Mouse (Mus musculus): ENCODE data around the gene Sigirr.

Sigirr gene

DNA sequence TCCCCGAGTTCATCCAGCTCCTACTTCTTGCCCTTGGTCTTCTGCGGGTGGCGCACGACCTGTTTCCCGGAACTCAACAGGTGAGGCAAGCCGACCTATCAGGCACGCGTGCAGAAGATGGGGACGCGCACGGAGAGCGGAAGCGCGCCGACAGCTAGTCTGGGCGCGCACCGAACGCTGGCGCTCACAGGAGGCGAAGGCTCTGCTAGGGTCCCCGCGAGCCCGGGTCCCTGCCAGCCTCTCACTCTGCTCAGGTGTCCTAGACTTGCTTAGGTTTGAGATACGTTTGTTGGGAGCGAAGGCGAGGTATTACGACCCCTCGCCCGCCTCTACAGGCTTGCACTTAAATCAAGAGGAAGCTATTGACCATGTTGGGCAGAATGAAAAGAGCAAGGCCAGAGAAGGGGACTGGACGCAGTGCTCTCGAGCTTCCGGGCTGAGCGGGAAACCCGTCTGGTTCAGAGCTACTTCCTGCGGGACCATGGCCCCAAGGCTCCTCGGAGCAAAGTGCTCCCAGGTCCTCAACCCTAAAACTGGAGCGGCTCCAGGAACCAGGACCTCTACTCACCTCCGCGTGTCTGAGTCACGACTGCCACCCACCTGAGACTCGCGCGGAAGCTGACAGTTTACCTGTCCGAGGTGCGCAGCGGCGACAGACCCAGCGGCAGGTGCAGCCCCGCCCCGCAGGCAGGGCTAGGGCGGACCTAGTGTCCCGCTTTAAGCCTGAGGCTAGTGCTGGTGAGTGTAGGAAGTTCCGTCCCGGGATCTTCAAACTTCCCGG lies at the start of gene Sigirr:
Sigirr (minus strand) TSS at position 662 of the 781 bp plus-strand sequence.
- peak; percentile 50 to 69 for DNase-seq (ENCODE audit: low spot score in 2 of 2)

DNA sequence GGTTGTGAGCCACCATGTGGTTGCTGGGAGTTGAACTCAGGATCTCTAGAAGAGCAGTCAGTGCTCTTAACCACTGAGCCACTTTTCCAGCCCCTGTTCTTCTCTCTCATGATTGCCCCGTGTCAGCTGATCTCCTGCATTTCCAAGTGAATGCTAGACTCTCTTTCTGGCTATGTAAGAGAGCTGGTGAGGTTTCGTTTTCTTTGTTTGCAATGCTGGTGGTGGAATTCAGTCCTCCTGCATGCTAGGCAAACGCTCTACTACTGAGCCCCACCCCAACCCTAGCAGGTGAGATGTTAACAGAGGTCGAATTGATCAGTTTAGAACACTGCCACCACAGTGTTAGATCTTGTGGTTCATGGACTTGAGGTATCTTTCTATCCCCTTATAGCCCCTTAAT lies 48.3 kb upstream of the Sigirr start:
- no peak for DNase-seq (ENCODE audit: low spot score in 2 of 2)

DNA sequence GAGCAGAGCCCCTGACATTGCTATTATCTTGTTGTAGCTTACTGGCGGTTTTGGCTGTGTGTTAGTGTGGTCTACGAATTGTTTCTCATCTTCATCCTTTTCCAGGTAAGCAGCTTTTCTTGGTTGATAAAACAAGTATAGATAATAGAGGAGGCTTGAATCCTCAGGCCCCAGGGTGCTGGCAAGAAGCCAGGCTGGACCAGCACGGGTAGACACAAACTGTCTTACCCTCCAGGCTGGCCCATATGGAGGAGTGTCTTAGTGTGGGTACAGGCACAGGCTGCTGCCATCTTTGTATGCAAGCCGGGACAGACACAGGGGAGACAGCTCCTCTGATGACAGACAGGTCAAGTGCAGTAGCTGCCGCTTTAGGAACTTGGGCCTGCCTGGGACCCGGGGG lies 46.7 kb upstream of the Sigirr start:
- DNase-seq (ENCODE audit: low spot score in 2 of 2): no peak

DNA sequence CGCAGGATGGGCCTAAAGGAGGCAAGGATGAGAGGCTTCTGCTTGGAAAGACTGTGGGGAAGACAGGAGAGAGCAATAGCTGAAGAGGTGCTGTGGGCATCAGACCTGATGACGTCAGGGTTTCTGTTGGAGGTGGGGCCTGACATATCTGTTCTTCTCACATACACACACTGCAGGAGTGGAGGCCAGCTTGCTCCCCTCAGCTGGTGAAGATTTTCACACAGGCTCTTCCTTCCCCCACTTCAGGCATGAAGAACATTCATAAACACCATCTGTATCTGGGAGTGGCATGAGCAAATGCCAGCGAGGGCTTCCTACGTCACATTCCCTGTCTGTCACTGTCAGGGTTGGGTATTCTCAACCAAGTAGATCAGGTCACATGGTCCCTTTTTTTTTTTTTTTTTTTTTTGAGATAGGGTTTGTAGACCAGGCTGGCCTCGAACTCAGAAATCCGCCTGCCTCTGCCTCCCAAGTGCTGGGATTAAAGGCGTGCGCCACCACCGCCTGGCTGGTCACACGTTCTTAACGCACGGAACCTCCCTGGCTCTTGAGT lies 45.7 kb upstream of the Sigirr start:
- DNase-seq (ENCODE audit: low spot score in 2 of 2): peak in 1 of 2 experiments; percentile 47

DNA sequence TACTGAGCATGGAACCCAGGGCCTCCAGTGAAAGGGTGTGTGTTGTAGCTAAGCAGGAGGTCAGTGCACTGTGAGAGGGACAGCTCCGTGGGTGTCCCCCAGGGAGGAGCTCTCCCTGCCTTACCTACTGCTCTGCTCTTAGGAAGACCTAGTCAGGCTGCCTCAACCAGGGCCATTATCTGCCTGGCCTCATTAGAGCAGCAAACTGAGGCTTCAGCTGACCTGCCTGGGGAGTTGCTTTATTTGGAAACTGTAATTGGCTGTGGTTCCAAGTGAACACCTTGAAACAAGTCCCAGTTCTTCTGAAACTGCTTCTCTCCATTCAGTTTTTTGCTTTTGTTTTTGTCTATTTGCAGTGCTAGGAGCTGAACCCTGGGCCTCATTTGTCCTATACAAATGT lies 45.0 kb upstream of the Sigirr start:
- DNase-seq (ENCODE audit: low spot score in 2 of 2): no peak

DNA sequence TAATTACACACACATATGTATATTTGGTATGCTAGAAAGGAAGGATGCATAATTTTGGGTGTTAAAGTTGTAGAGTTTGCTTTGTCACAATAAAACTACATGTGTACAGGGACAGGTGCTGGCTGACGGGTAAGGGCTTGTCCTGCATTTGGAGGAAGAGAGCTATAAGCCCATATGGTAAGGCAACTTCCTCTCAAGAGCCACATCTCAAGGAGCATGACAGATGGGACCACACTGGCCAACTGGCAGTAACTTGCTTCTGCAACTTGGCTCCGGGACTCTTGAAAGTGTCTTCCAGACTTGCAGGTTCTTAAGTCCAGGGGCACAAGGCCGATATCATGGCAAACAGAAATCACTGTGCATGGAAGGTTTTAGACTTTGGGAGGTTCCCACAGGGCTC lies 44.3 kb upstream of the Sigirr start:
- DNase-seq (ENCODE audit: low spot score in 2 of 2): no peak

DNA sequence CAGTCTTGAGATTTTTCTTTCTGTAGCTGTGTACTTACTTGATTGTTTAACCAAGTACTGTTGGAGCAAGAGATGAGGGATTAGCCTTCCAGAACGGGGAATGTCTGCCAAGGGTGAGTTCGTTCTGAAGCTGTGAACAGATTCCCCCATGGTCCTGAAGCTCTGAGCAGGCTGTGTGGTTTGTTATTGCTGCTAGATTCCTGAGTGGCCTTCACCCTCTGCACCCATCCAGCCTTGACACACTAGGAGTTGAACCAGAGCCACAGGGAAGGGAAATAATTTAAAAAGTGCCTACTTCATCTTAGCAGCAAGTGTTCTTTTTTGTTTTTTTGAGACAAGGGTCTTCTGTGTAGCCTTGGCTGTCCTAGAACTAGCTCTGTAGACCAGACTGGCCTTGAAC lies 43.5 kb upstream of the Sigirr start:
- DNase-seq (ENCODE audit: low spot score in 2 of 2): no peak

DNA sequence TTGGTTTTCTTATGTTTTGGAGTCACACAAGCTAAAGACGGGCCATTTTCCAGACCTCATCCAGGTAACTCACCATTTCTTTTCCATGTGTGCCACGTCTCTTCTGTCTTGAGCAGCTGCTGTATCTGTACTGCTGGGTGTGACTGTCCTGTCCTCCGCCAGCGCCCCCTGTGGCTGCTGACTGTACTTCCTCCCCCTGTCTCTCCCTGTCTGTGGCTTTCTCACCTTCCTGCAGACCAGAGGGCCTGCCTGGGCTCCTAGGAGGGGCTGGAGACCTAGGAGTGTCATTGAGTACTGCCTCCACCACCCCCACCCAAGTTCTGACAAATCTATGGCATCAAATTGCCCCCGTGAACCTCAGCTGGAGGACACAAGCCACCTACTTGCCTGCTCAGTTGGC lies 42.7 kb upstream of the Sigirr start:
- peak; percentile 57 to 86 for DNase-seq (ENCODE audit: low spot score in 2 of 2)

DNA sequence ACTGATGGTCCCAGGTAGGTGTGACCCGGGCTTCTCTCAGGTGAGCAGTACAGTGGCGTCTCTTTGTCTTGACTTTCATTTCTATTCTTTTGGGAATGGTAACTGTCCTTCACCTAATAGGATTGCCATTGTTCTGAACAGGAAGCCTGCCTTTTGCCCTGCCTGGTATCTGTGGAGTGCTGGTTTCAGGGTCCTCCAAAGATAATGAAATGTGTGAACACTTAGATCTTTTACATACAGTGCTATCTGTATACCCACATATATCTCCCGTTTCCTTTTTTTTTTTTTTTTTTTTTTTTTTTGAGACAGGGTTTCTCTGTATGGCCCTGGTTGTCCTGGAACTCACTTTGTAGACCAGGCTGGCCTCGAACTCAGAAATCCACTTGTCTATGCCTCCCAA lies 41.0 kb upstream of the Sigirr start:
- DNase-seq (ENCODE audit: low spot score in 2 of 2): no peak

DNA sequence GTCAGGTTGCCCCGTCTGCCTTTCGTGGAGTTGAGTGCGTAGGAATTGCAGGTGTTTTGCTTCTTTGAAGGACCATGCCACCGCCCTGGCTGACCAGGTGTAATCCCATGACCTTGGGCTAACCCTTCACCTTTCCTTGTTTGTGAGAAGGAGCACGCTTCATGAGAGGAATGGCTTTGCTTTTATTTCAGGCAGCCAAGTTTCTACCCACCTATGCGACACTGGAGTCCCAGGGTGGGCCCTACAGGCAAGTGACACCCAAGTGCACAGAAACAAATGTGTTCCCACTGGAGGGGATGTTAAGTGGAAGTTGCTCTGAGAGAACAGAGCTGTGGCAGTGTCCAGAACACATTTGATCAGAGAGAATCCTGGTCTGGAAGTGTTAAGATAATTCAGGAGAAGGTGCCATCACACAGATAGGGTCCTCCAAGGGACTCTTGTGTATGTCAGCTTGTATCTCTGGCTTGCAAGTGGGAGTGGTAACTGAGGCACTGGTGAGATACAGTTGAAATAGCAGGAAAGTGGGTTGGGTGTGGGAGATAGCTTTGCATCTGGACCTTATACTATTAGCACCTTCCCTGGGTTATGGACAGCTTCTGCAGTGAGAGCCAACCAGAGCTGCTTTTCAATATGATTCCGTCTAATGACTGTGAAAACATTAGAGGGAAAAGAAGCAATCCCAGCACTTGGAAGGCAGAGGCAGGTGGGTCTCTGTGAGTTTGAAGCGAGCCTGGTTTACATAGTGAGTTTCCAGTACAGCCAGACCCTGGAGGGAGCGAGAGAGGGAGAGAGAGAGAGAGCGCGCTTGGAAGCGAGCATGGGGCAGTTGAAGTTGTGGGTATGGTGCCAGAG lies 31.8 kb upstream of the Sigirr start:
- DNase-seq (ENCODE audit: low spot score in 2 of 2): peak; percentile 67

DNA sequence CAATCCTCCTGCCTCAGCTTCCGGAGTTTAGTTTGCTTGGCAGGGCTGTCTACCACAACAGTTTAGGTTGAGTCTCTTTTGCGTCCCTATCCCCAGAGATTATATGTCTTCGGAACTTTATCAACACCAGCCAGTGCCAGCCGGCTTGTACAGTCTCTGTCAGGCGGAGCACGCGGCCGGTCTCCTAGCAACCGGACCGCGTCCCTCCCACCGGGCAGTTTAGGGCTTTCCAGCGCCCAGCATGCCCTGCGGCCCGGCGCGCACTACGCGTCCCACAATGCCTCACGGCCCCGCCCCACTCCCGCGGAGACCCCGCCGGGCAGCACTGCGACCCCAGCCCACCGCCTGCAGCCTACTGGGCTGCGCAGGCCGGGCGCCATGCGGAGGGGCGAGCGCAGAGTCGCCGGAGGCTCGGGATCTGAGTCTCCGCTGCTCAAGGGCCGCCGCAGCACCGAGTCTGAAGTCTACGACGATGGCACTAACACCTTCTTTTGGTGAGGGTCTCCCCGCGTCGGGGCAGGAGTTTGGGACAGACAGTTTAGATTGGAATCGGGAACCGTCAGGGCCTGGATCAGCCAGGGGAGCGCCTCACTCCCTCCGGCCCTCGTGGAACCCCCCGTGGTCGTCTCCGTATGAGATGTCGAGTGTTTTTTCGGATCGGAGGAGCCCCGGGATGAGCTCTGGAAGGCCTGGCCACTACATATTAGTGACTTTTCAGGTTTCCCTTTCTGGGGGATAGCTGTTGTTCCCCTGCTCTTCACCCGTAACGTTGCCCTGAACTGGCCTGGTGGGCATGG lies 30.9 kb upstream of the Sigirr start:
- DNase-seq (ENCODE audit: low spot score in 2 of 2): peak; percentile 92 to 96

DNA sequence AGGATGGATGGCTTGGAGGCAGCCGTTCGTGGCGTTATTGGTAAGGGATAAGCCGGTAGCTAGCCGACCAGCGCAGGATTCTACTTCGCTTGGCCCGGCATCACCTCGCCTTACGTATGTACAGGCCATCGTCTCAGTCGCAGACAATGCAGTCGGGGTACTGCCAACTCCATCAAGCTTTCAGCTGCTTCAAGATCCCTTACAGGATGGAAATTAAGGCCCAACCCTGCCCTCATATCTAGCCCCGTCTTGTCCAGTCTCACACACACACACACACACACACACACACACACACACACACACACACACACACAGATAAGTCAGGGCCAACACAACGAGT lies 23.1 kb upstream of the Sigirr start:
- DNase-seq (ENCODE audit: low spot score in 2 of 2): no peak

DNA sequence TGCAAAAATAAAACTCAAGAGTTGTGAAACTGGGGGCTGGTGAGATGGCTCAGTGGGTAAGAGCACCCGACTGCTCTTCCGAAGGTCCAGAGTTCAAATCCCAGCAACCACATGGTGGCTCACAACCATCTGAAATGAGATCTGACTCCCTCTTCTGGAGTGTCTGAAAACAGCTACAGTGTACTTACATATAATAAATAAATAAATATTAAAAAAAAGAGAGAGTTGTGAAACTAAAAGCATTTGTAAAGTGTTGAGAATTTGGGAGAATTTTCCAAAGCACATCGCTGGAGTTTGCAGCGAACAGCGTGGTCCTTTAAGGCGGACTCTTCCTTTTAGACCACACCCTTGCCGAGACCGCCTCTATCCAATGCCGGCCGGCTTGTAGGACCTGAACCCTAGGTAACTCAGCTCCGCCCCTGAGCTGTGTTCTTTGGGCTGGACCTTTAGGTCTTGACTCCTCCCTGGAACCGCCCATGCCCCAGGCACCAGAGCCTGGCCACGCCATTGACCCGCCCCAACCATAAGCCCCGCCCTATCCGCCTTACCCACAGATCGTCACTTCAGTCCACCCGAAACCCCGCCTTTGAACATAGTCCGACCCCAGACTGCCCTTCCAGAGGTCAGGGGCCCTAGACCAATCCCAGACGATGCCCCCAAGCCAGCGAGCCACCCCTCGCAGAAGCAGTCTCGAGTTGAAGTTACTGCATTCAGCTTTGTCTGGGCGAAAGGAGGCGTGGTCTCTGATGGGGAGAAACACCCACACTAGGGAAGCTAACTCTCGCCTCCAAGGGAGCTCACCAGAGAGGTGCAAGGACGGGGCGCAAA lies 22.5 kb upstream of the Sigirr start:
- peak; percentile 96 to 98 for DNase-seq (ENCODE audit: low spot score in 2 of 2)

DNA sequence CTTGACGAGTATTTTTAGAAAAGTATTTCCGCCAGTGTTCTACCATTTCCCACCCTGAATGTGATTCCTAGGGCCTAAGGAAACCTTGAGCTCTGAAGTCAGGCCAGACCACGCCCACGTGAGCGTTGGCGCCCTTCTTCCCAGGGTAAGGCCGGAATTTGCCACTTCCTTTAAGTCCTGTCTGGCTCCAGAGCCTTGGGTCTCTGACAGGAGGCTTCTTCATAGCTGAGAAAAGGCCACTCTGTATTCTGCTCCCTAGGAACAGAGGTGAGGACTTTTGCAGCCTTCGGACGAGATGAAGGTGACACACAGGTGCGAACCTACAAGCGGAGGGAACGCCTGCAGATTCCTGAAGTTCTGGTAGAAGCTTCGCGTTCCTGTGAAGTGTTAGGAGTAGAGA lies 21.9 kb upstream of the Sigirr start, which contains the start of gene Ptdss2:
Ptdss2 (plus strand) TSS at position 138 of the 400 bp plus-strand sequence.
- DNase-seq (ENCODE audit: low spot score in 2 of 2): peak in 1 of 2 experiments; percentile 34

DNA sequence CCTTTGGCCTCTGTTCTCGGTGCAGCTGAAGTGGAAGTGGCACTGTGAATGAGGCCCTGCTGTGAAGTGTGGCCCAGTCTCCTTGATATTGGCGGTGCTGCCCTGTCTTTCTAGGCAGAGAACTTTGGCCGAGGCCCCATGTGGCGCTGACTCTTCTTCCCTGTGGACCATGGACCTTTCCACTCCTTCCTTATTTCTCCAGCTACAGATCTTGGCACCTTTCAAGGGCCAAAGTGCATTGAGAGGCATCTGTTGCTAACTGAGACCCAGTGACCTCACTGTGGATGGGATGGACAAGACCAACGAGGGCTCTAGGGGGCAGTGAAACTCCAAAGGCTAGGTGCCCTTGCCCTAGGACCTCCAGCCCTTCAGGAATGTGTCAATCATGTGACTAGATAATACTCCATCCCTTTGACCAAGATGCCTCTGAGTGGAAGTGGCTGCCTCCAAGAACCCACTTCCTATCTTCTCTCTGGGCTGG lies 20.7 kb upstream of the Sigirr start:
- DNase-seq (ENCODE audit: low spot score in 2 of 2): no peak

DNA sequence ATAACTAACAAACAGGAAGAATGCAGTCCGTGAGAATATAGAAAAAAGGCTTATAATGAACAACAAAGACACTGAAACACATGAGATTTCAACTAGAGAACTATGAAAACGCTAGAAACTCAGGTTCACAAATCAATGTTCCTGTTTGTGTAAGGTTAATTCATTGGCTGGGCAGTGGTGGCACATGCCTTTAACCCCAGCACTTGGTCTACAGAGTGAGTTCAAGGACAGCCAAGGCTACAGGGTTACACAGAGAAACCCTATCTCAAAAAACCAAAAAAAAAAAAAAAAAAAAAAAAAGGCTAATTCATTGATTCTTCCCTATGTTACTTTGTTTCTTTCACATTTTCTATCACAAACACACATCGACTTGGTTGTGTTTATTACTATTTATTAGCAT lies 20.2 kb upstream of the Sigirr start:
- no peak for DNase-seq (ENCODE audit: low spot score in 2 of 2)

DNA sequence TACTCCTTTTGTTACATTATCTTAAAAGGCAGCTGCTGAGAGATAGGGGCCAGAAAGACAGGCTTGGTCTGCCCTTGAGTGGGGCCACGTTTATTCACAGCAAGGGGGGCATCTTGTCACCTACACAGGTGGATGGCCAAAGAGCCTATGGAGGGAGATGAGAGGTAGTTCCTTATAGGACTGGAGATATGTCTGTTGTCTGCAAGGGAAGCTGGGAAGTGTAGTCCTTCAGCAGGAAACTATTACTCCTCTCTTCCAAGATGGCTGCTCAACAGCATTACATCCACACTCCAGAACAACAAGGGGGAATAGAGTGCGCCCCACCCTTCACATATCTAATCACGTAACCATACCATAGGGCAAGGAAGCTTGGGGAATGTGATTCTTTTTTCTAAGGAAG lies 19.1 kb upstream of the Sigirr start:
- no peak for DNase-seq (ENCODE audit: low spot score in 2 of 2)

DNA sequence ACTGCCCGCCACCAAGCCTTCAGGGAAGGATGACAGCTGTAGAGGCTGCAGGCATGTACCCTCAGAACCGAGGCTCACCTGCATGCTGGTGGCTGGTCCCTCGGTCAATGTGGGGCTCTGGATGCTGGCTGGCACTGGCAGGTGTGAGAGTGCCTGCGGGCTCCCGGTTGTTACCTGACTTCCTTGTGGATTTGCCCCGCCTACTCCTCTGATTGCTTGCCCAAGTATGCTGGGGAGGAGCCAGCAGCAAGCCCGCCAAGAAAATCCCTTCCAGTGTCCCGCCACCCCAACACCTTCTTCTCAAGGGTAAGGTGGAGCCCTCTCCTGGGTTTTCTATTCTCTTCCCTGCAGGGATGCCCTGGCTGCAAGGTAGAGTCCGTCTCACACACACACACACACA lies 17.3 kb upstream of the Sigirr start, which contains the start of gene Ano9:
Ano9 (minus strand) TSS at position 171 of the 400 bp plus-strand sequence.
- no peak for DNase-seq (ENCODE audit: low spot score in 2 of 2)

DNA sequence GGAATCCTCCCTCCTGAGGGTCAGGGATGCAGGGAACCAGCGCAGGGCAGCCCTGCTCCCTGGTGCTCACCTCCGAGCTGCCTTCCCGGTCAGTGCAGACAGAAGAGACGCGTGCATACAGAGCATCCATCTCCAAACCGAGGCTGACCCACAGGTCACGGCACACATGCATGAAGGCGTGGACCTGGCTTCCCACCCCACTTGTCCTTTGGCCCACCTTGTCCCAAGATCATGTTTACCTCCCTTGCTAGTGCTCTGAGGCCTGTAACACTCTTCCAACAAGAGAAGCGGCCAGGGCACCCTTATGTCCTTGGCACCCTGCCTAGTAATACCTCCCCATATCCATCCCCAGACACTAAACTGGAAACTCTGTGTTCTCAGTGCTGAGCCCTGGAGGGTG lies 15.5 kb upstream of the Sigirr start:
- DNase-seq (ENCODE audit: low spot score in 2 of 2): no peak

DNA sequence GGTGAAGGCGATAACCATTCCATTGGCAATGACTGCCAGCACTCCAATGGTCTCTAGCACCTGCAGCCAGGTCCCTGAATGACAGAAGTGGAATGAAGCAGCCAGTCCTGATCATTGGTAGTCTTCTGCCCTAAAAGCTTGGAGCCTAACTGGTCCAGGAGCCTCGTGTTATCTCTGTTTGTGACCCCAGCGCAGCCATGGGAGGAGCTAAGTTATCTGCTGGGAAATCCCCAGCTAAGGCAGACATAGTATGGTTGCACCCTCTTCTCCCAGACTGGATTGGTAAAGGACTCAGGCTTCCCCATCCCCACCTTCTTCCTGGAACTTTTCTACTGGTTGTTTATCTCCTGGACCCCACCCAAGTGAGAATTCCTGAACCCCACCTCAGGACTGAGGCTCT lies 2.8 kb upstream of the Sigirr start:
- no peak for DNase-seq (ENCODE audit: low spot score in 2 of 2)

DNA sequence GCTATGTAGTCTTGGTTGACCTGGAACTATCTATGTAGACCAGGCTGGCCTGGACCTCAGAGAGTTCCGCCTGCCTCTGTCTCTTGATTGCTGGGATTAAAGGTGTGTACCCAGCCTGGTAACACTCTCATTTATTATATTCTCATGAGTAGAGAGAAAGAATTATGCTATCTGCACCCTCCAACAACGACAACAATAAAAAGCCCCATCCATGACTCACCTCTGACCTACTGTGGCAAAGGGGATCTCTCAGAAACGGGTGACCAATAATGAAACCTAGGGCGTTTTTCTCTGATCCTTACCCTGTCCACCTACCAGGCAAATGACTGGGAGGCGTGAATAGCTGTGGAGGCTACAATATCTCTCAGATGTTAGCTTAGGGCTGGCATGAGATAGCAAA lies 3.2 kb downstream of the Sigirr start:
- DNase-seq (ENCODE audit: low spot score in 2 of 2): no peak

Measured in spleen, postnatal 10 days (tissue).